Mouse (Mus musculus) heart, embryonic 15.5 days (tissue): ENCODE results near the gene Tnnt1. TPM values are rescaled to one million over a fixed set of nuclear protein-coding genes. Genes with fewer than 3 reads are reported as not detected.
A peak's percentile ranks its signal among the peaks of the same experiment; 100 is the strongest.

ENCODE experiments used
- ATAC-seq: fragments of 200-750 bp; cut with Nextera tagmentation; replicated peaks from 2 replicates; pipeline ENCODE4 v1.8.0; 2017; ENCODE audit warnings: low read depth, moderate TSS enrichment; ENCODE audit not compliant: insufficient number of reproducible peaks, insufficient read depth, low FRiP score
- H3K27ac ChIP-seq: fragments of 300-500 bp; sonication (generic); 2 replicates; pipeline ENCODE4 v1.5.1; 2015; ENCODE audit warnings: mild to moderate bottlenecking, inconsistent platforms
- H3K27me3 ChIP-seq: fragments of 300-500 bp; sonication (generic); 2 replicates; pipeline ENCODE4 v1.6.1; 2015; ENCODE audit warnings: inconsistent platforms
- H3K36me3 ChIP-seq: fragments of 300-500 bp; sonication (generic); 2 replicates; pipeline ENCODE4 v1.6.1; 2015; ENCODE audit warnings: mild to moderate bottlenecking, inconsistent platforms
- H3K4me1 ChIP-seq: fragments of 300-500 bp; sonication (generic); replicated peaks from 2 replicates; pipeline ENCODE4 v1.6.1; 2015; ENCODE audit warnings: inconsistent platforms
- H3K4me2 ChIP-seq: fragments of 300-500 bp; sonication (generic); 2 replicates; pipeline ENCODE4 v1.6.1; 2015; ENCODE audit warnings: inconsistent platforms, mild to moderate bottlenecking, moderate library complexity
- H3K4me3 ChIP-seq: fragments of 300-500 bp; sonication (generic); 2 replicates; pipeline ENCODE4 v1.5.1; 2015; ENCODE audit warnings: mild to moderate bottlenecking, inconsistent platforms
- H3K9ac ChIP-seq: fragments of 300-500 bp; sonication (generic); 2 replicates; pipeline ENCODE4 v1.6.1; 2015; ENCODE audit warnings: mild to moderate bottlenecking, inconsistent platforms
- H3K9me3 ChIP-seq: fragments of 300-500 bp; sonication (generic); replicated peaks from 2 replicates; pipeline ENCODE4 v1.6.1; 2016; ENCODE audit warnings: inconsistent platforms
- WGBS: fragments of 180-500 bp; shearing (Covaris S2); methylation state at CpG from one replicate; pipeline ENCODE4 v1.1.7; 2015; ENCODE audit warnings: mixed read lengths; 5-methylcytosine and 5-hydroxymethylcytosine counted together
- polyA plus RNA-seq: library from polyadenylated mRNA; unstranded; fragments of >200 nt; fragmentation: Nextera tagmentation; extraction: Ambion mirVana; gene quantifications from 2 replicates; pipeline ENCODE4 v1.2.1, GENCODE M21; 2015

Gene Tnnt1
- polyA plus RNA-seq, 1 experiment from 2014 or later, result 278 TPM

DNA sequence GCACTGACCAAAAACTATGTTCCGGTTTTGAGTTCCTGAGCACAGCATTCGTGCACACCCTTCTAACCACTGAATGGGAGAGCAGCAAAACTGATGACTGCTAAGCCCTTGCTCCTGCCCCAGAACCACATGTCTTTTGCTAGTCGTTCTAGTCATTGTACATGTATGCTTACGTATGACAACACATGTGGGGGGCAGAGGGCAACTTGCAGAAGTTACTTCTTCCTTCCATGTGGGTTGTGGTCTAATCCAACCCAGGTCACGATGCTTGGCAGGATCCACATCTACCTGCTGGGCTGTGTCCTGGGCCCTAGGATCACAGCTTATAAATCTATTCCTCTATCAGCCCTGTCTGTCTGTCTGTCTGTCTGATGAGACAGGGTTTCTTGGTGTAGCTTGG is 12.3 kb downstream of the Tnnt1 start:
- Histone ChIP-seq H3K27me3 (no peaks in the 10 kb centered on the region), H3K4me3 (no peak overlapping the region), H3K9ac (no peak overlapping the region), H3K4me2 (no peak overlapping the region), H3K27ac (peak overlapping the region; percentile 25; the same call in 1 of the 2 replicates), H3K4me1 (peaks cover 34% of the 10 kb centered on the region), H3K9me3 (no peaks in the 10 kb centered on the region), H3K36me3 (no peaks in the 10 kb centered on the region)
- no peak for ATAC-seq
- WGBS, result 73% methylated on average over 5 of the region's 5 CpGs

DNA sequence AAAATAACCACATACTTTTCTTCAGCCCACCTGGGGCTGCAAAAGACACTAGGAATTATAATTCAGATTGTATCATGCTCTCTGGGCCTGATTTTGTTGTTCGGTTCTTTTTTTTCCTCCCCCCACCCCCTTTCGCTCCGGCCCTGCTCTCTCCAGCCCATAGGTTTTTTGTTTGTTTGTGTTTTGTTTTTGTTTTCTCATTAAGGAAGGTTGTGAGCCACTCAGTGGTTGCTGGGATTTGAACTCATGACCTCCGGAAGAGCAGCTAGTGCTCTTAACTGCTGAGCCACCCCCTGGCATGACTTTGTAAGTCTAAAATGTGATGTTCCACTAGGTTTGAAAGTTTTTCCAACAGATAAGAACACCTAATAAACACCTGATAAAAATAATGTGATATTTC is 13.1 kb downstream of the Tnnt1 start:
- H3K9me3 ChIP-seq, result no peaks in the 10 kb centered on the region
- no peaks in the 10 kb centered on the region for H3K27me3 ChIP-seq
- peak overlapping the region; percentile 94 for H3K27ac ChIP-seq
- H3K36me3 ChIP-seq, result no peaks in the 10 kb centered on the region
- no peak for ATAC-seq
- 0 out of 2 replicates have a peak overlapping the region, but pooled peaks have one; percentile 80 for H3K4me2 ChIP-seq
- H3K9ac ChIP-seq, result no peak overlapping the region
- H3K4me1 ChIP-seq, result peaks cover 35% of the 10 kb centered on the region
- no peak overlapping the region for H3K4me3 ChIP-seq
- WGBS, result 83% methylated on average over 4 of the region's 4 CpGs

DNA sequence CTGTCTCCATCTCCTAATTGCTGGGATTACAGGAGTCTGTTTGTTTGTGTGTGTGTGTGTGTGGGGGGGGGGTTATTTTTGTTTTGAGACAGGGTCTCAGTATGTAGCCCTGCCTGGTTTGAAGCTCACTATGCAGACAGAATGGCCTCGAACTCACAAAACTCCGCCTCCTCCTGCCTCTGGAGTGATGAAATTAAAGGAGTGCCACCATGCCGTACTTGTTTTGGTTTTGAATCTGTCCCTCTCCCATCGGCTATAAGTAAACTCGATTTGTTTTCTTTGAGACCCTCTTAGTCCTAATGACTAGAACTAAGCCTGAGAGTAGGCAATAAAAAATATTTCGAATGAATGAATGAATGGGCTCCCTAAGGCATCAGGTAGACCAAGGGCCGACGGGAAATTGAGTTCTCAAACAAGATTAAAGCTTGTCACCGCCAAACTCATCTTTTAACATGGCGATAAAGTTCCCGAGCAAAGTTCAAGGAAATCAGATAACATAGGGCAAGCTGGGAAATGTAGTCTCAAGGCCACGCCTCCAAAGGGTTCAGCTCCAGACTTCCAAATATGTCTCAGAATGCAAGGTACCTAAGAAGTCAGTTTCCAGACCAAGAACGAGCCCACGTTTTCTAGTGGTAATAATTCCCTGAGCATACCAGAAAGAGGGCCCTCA is 13.6 kb downstream of the Tnnt1 start:
- Histone ChIP-seq H3K4me3 (peak overlapping the region; percentile 85), H3K4me1 (peaks cover 40% of the 10 kb centered on the region), H3K9me3 (no peaks in the 10 kb centered on the region), H3K27me3 (no peaks in the 10 kb centered on the region), H3K9ac (peak overlapping the region; percentile 95; the same call in 1 of the 2 replicates), H3K36me3 (no peaks in the 10 kb centered on the region; the same call in 1 of the 2 replicates), H3K27ac (peak overlapping the region; percentile 94), H3K4me2 (peak overlapping the region; percentile 80)
- WGBS, result 11% methylated on average over 14 of the region's 14 CpGs
- ATAC-seq, result no peak

DNA sequence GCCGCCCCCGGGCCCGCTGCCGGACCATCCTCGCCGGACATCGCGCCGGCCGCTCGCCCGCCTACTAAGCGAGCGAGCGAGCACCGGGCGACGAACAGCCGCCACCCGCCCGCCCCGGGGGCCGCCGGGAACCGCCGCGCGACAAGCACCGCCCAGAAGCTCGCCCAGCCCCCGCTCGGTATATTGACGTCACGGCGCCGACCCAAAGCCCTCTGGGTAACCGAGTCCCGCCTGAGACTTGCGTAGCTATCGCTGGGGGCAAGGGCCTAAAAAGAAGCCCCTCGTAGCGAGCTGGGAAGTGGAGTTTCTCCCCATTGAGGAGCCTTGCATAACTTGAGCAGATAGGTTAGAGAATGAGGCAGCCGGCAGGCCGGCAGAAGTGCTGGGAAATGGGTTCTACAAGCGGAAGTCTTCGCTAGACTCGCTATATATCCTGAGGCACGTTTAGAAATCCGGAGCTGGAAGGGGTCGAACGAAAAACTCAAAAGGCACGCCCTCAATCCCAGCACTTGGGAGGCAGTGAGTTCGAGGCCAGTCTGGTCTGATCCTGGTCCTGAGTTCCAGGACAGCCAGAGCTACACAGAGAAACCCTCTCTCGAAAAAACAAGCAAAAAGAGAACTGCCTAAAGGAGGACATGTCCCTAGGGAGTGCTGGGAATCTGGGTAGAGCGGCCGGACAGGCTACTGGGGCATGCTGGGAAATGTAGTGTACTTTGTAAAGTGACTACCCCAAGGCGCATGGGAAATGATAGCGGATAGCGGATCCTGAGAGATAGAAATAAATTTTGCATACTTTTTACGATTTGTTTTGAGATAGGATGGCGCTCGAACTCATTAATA is 14.4 kb downstream of the Tnnt1 start, which contains the start of gene Ppp1r12c:
Gene Ppp1r12c (minus strand): TSS at position 123 of the 840 bp plus-strand sequence.
- WGBS, result under 1% methylated on average over 52 of the region's 62 CpGs
- Histone ChIP-seq H3K4me3 (peak within 1 kb of the TSS; percentile 85), H3K4me1 (peaks cover 47% of the 10 kb centered on the region), H3K4me2 (peak within 1 kb of the TSS; percentile 80), H3K27ac (peak within 1 kb of the TSS; percentile 94), H3K9me3 (no peaks in the 10 kb centered on the region), H3K36me3 (peaks cover 7% of the 10 kb centered on the region; the same call in 1 of the 2 replicates), H3K9ac (peak within 1 kb of the TSS; percentile 95), H3K27me3 (no peaks in the 10 kb centered on the region)
- ATAC-seq, result peak; percentile 94

DNA sequence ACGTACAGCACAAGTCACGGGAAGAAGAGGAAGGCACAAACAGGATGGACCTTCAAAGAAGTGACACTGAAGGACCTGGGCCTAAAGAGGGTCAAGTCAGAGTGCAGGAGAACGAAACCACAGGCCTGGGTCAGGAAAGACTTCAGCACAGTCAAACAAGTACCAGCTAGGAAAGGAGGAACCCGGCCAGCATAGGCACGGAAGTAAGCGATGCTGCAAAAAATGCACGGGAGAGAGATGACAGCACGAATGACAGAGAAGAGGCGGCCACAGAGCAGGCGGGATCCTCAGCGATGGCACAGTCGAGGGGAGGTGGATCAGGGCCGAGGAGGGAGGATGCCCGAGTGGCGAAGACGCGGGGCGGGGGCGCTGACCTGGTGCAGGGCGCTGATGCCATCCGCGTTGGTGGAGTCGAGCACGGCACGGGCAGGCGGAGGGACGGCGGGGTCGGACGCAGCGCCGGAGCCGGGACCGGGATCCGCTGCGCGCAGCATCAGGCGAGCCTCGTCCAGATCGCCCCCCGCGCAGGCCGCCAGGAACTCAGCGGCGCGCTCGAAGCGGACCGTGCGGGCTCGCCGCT is 15.2 kb downstream of the Tnnt1 start:
- peak; percentile 29 for ATAC-seq
- H3K4me3 ChIP-seq, result peak overlapping the region; percentile 85
- peak overlapping the region; percentile 94 for H3K27ac ChIP-seq
- peak overlapping the region; percentile 80 for H3K4me2 ChIP-seq
- H3K9me3 ChIP-seq, result no peaks in the 10 kb centered on the region
- peak overlapping the region; percentile 95 for H3K9ac ChIP-seq
- under 1% methylated on average over 52 of the region's 52 CpGs for WGBS
- H3K27me3 ChIP-seq, result no peaks in the 10 kb centered on the region
- H3K4me1 ChIP-seq, result peaks cover 47% of the 10 kb centered on the region
- peaks cover 14% of the 10 kb centered on the region; the same call in 1 of the 2 replicates for H3K36me3 ChIP-seq

DNA sequence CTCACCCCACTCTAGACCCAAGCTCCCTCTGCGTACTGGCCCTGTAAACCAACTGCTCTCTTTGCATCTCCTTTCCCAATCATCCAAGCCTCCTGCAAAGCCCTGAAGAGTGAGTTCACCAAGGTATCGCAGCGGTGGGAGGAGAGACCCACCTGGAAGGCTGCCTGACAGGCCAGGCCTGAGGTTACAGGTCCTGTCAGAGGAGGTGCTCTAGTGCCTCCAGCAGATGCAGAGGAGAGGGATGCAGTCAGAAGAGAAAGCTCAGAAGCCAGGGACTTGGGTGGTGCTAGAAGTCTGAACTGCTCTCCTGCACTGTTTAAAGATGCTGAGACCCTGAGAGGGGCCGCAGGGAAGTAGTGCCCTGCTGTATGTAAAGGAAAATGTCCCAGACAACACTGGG is 17.1 kb downstream of the Tnnt1 start:
- Histone ChIP-seq H3K9ac (no peak overlapping the region), H3K27me3 (no peaks in the 10 kb centered on the region), H3K36me3 (peaks cover 14% of the 10 kb centered on the region; the same call in 1 of the 2 replicates), H3K9me3 (no peaks in the 10 kb centered on the region), H3K4me1 (peaks cover 47% of the 10 kb centered on the region), H3K4me3 (0 out of 2 replicates have a peak overlapping the region, but pooled peaks have one; percentile 3), H3K4me2 (peak overlapping the region; percentile 80), H3K27ac (peak overlapping the region; percentile 57)
- WGBS, result 65% methylated on average over 4 of the region's 4 CpGs
- ATAC-seq, result no peak

DNA sequence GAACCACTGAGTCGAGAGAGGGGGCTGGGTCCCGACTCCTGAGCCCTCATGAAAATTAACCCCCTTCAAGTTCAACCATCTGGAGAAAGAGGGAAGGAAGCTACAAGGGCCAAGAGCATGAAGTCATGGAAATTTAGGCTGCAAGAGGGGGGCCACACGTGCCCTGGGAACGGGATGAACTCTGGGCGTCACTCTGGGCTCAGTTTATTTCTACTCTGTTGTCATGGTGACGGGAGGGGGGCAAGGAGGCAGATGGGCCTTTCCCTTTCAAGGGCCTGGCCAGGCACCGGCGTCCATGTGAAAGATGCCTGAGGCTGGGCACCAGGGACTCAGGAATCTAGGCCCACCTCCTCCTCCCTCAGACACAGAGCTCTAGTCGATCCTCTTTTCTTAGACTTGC is 17.9 kb downstream of the Tnnt1 start:
- H3K4me1 ChIP-seq, result peaks cover 47% of the 10 kb centered on the region

DNA sequence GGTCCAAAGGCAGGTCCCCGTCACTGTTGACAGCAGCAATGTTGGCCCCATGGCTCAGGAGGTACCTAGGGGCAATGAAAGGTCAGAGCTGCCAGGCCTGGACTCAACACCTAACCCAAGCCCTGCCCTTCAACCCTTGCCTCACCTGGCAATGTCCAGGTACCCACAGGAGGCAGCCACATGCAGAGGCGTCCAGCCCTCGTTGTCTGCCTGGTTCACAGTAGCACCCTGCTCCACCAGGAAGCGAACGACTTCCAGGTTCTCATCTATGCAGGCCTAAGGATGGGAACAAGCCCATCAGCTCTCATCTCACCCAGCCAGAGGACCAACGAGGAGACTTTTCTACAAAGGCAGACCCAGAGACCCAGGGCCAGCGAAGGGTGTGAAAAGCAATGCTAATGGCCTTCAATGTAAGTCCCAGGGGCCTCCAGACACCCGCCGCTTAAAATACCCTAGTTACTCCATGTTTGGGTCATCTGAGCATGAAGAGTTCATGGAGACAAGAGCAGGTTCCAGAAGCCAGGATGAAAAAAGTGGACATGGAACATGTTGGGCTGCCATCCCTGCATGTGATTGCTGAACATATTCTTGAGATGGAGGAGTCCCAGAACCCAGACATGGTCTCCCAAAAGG is 18.8 kb downstream of the Tnnt1 start:
- Histone ChIP-seq H3K9ac (no peak overlapping the region), H3K27me3 (no peaks in the 10 kb centered on the region), H3K27ac (no peak overlapping the region), H3K4me2 (0 out of 2 replicates have a peak overlapping the region, but pooled peaks have one; percentile 80), H3K4me3 (no peak overlapping the region), H3K9me3 (no peaks in the 10 kb centered on the region), H3K4me1 (peaks cover 48% of the 10 kb centered on the region), H3K36me3 (peaks cover 14% of the 10 kb centered on the region; the same call in 1 of the 2 replicates)
- no peak for ATAC-seq
- 84% methylated on average over 9 of the region's 9 CpGs for WGBS

More for the DNA sequence above, 17.9 kb downstream of the Tnnt1 start:
- H3K9me3 ChIP-seq, result no peaks in the 10 kb centered on the region
- 14% methylated on average over 9 of the region's 9 CpGs for WGBS
- no peak for ATAC-seq
- peak overlapping the region; percentile 80 for H3K4me2 ChIP-seq
- peaks cover 14% of the 10 kb centered on the region; the same call in 1 of the 2 replicates for H3K36me3 ChIP-seq
- H3K27me3 ChIP-seq, result no peaks in the 10 kb centered on the region
- peak overlapping the region; percentile 13; the same call in 1 of the 2 replicates for H3K4me3 ChIP-seq
- H3K9ac ChIP-seq, result 0 out of 2 replicates have a peak overlapping the region, but pooled peaks have one; percentile 12
- H3K27ac ChIP-seq, result peak overlapping the region; percentile 57

DNA sequence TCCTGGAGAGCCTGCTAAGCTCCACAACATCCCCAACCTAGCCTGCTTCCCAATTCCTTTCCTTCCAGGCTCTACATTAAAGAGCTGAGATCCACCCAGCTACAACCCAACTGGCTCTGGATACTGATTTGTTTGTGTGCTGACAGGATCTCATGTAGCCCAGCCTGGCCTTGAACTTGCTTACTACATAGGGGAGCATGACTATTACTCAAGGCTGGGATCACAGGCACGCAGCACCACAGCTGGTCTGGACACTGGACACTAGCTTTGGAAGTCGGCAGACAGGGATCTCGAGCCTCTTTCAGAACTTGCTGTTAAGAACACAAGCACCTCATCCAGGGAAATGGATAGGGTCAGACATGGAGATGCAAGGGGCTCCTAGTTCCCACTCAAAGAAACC is 19.7 kb downstream of the Tnnt1 start:
- Histone ChIP-seq H3K36me3 (peaks cover 14% of the 10 kb centered on the region; the same call in 1 of the 2 replicates), H3K27ac (no peak overlapping the region), H3K4me1 (peaks cover 53% of the 10 kb centered on the region), H3K4me3 (no peak overlapping the region), H3K27me3 (no peaks in the 10 kb centered on the region), H3K9me3 (no peaks in the 10 kb centered on the region), H3K4me2 (no peak overlapping the region), H3K9ac (no peak overlapping the region)
- WGBS, result 95% methylated on average over 3 of the region's 3 CpGs
- no peak for ATAC-seq

DNA sequence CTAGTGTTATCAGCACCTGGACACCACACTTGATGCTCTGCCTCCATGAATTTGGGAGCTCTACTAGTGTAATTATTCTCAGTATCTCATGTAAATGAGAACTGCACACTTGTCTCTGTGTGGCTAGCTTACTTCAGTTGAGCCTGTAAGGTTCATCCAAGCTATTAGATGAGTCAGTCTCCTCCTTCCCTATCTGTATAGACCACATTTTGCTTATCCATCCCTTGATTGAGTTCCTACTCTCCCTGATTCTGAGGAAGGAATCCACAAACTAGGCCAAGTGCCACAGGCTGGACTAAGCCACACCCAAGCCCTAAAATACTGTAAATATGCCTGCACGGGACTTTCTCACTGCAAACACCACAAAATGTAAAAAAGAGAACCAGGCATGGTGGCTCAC is 22.2 kb downstream of the Tnnt1 start:
- Histone ChIP-seq H3K27me3 (no peaks in the 10 kb centered on the region), H3K4me1 (peaks cover 46% of the 10 kb centered on the region), H3K9ac (no peak overlapping the region), H3K36me3 (peaks cover 23% of the 10 kb centered on the region; the same call in 1 of the 2 replicates), H3K4me2 (no peak overlapping the region), H3K4me3 (no peak overlapping the region), H3K27ac (no peak overlapping the region), H3K9me3 (no peaks in the 10 kb centered on the region)
- WGBS, result 61% methylated on average over 1 of the region's 1 CpGs
- no peak for ATAC-seq
